Mouse (Mus musculus): ENCODE data around the gene Slc28a1. TPM values are rescaled to one million over a fixed set of nuclear protein-coding genes. Genes with fewer than 3 reads are reported as not detected.
"Not testable (repeated sequence)": the region's sequence is repeated elsewhere in the genome, so short reads cannot be mapped to it uniquely, and the experiment has no call there.

The Slc28a1 gene
- polyA plus RNA-seq, 1 experiment, result 0.17 TPM

GRCm38 (mm10) chr7:81137292-81137691, 22.7 kb downstream of the Slc28a1 start:
- DNase-seq, result no peak
- TF ChIP-seq CTCF (IDR thresholded peaks at IDR 0.05; ENCODE audit: insufficient read depth, low read length) (no peak), POLR2A (IDR thresholded peaks at IDR 0.05; ENCODE audit: borderline replicate concordance, extremely low read depth, low read depth, low read length) (no peak)
- Histone ChIP-seq H3K4me3 (replicated peaks; ENCODE audit: extremely low read depth, low read depth, low read length) (no peak overlapping the region), H3K4me1 (ENCODE audit: control insufficient read depth, insufficient read depth, low read length) (no peaks in the 10 kb centered on the region)
- 90% methylated on average over 5 of the region's 5 CpGs for WGBS

DNA sequence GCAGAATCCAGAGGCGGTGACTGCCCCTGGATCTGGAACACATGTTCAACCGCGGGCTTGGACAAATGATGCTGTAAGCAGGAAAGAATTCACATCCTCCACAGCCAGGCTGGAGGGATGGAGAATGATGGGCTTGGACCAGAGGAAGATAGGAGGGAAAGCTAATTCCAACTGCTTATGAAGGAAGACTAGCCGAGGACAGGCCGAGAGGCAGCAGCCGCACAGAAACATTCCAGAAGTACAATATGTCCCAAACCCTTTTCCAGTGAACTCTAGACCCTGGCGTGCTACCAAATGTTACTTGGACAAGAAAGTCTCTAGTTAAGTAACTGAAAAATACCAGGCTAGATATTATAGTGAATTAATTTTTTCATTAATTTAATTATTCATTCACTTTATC, 24.5 kb downstream of the Slc28a1 start:
- Histone ChIP-seq H3K4me1 (ENCODE audit: control insufficient read depth, insufficient read depth, low read length) (no peaks in the 10 kb centered on the region), H3K4me3 (replicated peaks; ENCODE audit: extremely low read depth, low read depth, low read length) (no peak overlapping the region)
- WGBS, result 69% methylated on average over 7 of the region's 7 CpGs
- no peak for TF ChIP-seq POLR2A (IDR thresholded peaks at IDR 0.05; ENCODE audit: borderline replicate concordance, extremely low read depth, low read depth, low read length)
- TF ChIP-seq CTCF (IDR thresholded peaks at IDR 0.05; ENCODE audit: insufficient read depth, low read length), result no peak
- no peak for DNase-seq

DNA sequence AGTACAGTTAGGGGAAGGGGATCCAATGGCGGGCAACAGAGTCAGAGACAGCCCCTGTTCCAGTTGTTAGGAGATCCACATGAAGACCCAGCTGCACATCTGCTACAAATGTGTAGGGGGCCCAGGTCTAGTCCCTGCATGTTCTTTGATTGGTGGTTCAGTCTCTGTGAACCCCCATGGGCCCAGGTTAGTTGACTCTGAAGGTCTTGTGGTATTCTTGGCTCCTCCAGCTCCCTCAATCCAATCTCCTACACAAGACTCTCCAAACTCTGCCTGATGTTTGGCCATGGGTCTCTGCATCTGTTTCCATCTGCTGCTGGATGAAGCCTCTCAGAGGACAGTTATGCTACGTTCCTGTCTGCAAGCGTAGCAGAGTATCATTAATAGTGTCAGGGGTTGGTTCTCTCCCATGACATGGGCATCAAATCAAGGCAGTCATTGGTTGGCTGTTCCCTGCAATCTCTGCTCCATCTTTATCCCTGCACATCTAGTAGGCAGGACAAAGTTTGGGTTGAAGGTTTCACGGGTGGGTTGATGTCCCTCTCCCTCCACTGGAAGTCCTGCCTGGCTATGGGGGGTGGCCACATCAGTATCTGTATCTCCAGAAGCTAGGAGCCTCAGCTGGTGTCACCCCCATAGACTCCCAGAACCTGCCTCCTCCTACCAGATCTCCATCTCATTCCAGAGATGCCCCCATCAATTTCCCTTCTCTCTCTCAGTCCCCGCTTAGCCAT, 25.2 kb downstream of the Slc28a1 start:
- H3K4me1 ChIP-seq (ENCODE audit: control insufficient read depth, insufficient read depth, low read length), result no peaks in the 10 kb centered on the region
- 80% methylated on average over 5 of the region's 5 CpGs for WGBS
- no peak for DNase-seq
- TF ChIP-seq CTCF (IDR thresholded peaks at IDR 0.05; ENCODE audit: insufficient read depth, low read length) (no peak), POLR2A (IDR thresholded peaks at IDR 0.05; ENCODE audit: borderline replicate concordance, extremely low read depth, low read depth, low read length) (no peak)
- H3K4me3 ChIP-seq (replicated peaks; ENCODE audit: extremely low read depth, low read depth, low read length), result no peak overlapping the region

- TF ChIP-seq CTCF (IDR thresholded peaks at IDR 0.05; ENCODE audit: insufficient read depth, low read length), result no peak
- no peak overlapping the region for H3K4me3 ChIP-seq (replicated peaks; ENCODE audit: extremely low read depth, low read depth, low read length)
- 82% methylated on average over 1 of the region's 1 CpGs for WGBS
- H3K4me1 ChIP-seq (ENCODE audit: control insufficient read depth, insufficient read depth, low read length), result no peaks in the 10 kb centered on the region
- DNase-seq, result no peak
Observed at GRCm38 (mm10) chr7:81141541-81141940, 26.9 kb downstream of the Slc28a1 start.

DNA sequence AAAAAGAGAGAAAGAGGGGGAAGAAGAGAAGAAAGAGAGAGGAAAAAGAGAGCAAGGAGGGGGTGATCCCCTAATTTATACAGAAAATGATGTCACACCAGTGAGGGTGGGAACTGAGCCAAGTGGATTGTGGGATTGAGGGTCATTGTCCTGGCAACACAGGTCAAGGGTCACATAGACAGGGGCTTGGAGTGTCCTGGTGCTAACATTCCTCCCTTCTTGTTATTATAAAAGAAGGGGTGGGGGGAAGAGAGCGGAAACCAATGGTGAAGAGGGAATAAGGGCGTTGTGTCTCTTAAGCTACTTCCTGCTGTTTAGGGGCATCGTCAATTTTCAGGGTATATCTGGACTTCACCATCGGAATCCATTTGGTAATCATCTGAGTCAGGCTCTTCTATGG, 28.5 kb downstream of the Slc28a1 start:
- H3K4me3 ChIP-seq (replicated peaks; ENCODE audit: extremely low read depth, low read depth, low read length); H3K4me1 ChIP-seq (ENCODE audit: control insufficient read depth, insufficient read depth, low read length); DNase-seq: not testable (repeated sequence)
- 47% methylated on average over 4 of the region's 4 CpGs for WGBS

- no peak for TF ChIP-seq POLR2A (IDR thresholded peaks at IDR 0.05; ENCODE audit: borderline replicate concordance, extremely low read depth, low read depth, low read length)
- no peak for TF ChIP-seq CTCF (IDR thresholded peaks at IDR 0.05; ENCODE audit: insufficient read depth, low read length)
- 79% methylated on average over 11 of the region's 11 CpGs for WGBS
- Histone ChIP-seq H3K4me1 (ENCODE audit: control insufficient read depth, insufficient read depth, low read length) (no peaks in the 10 kb centered on the region), H3K4me3 (replicated peaks; ENCODE audit: extremely low read depth, low read depth, low read length) (no peak overlapping the region)
- no peak for DNase-seq
Observed at GRCm38 (mm10) chr7:81149759-81150158, 35.2 kb downstream of the Slc28a1 start.

DNA sequence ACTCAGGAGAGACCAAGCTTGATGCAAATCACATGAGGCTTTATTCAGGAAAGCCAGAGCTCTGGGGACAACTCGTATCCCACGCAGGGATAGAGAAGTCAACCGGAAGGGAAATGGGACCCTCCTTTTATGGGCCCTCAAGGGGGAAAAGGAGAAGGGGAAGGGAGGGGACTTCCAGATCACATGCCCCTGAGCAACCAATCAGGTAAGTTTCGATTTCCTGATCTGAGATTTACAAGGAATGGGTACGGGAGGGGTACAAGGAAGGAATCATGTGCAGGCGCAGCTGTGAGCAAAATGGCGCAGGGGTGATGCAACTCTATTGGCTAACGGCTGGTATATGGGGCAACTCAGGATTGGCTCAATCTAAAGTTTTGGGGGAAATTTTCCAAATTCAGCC, 36.6 kb downstream of the Slc28a1 start:
- no peak for TF ChIP-seq POLR2A (IDR thresholded peaks at IDR 0.05; ENCODE audit: borderline replicate concordance, extremely low read depth, low read depth, low read length)
- no peak for TF ChIP-seq CTCF (IDR thresholded peaks at IDR 0.05; ENCODE audit: insufficient read depth, low read length)
- Histone ChIP-seq H3K4me1 (ENCODE audit: control insufficient read depth, insufficient read depth, low read length) (no peaks in the 10 kb centered on the region), H3K4me3 (replicated peaks; ENCODE audit: extremely low read depth, low read depth, low read length) (no peak overlapping the region)
- DNase-seq, result no peak
- WGBS, result 94% methylated on average over 8 of the region's 8 CpGs

- no peak for DNase-seq
- TF ChIP-seq POLR2A (IDR thresholded peaks at IDR 0.05; ENCODE audit: borderline replicate concordance, extremely low read depth, low read depth, low read length), result no peak
- TF ChIP-seq CTCF (IDR thresholded peaks at IDR 0.05; ENCODE audit: insufficient read depth, low read length), result no peak
- no peaks in the 10 kb centered on the region for H3K4me1 ChIP-seq (ENCODE audit: control insufficient read depth, insufficient read depth, low read length)
- WGBS, result 96% methylated on average over 10 of the region's 10 CpGs
- no peak overlapping the region for H3K4me3 ChIP-seq (replicated peaks; ENCODE audit: extremely low read depth, low read depth, low read length)
Observed at GRCm38 (mm10) chr7:81152306-81152705, 37.7 kb downstream of the Slc28a1 start.

- no peak for DNase-seq
- Histone ChIP-seq H3K4me3 (replicated peaks; ENCODE audit: extremely low read depth, low read depth, low read length) (no peak overlapping the region), H3K4me1 (ENCODE audit: control insufficient read depth, insufficient read depth, low read length) (no peaks in the 10 kb centered on the region)
- TF ChIP-seq POLR2A (IDR thresholded peaks at IDR 0.05; ENCODE audit: borderline replicate concordance, extremely low read depth, low read depth, low read length) (no peak), CTCF (IDR thresholded peaks at IDR 0.05; ENCODE audit: insufficient read depth, low read length) (no peak)
- WGBS, result 76% methylated on average over 7 of the region's 7 CpGs
Observed at GRCm38 (mm10) chr7:81152826-81153225, 38.2 kb downstream of the Slc28a1 start.

DNA sequence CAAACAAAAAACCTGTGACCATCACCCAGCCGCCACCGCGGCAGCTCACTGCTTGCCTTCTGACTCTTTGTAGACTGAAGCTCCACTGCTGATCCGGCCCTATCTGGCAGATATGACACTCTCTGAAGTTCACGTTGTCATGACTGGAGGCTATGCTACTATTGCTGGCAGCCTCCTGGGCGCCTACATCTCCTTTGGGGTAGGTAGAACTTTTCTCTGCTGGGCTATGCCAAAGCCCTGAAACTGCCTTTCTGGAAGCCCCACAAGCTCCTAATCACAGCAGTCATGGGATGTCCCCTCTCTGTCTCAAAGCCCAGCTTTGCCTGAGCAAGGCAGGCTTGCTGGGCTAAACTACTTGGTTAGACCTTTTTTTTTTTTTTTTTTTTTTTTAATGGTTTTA, 38.7 kb downstream of the Slc28a1 start:
- no peak for DNase-seq
- whole genome bisulfite sequencing, result 76% methylated on average over 6 of the region's 6 CpGs
- TF ChIP-seq POLR2A (IDR thresholded peaks at IDR 0.05; ENCODE audit: borderline replicate concordance, extremely low read depth, low read depth, low read length), result no peak
- no peak for TF ChIP-seq CTCF (IDR thresholded peaks at IDR 0.05; ENCODE audit: insufficient read depth, low read length)

DNA sequence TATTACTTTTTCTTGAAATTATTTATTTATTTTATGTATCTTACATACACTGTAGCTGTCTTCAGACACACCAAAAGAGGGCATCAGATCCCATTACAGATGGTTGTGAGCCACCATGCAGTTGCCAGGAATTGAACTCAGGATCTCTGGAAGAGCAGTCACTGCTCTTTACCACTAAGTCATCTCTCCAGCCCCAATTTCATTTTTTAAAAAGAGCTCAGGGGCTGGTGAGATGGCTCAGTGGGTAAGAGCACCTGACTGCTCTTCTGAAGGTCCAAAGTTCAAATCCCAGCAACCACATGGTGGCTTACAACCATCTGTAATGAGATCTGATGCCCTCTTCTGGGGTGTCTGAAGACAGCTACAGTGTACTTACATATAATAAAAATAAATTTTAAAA, 39.6 kb downstream of the Slc28a1 start:
- H3K4me1 ChIP-seq (ENCODE audit: control insufficient read depth, insufficient read depth, low read length); H3K4me3 ChIP-seq (replicated peaks; ENCODE audit: extremely low read depth, low read depth, low read length); DNase-seq: not testable (repeated sequence)

More for the DNA sequence above, 38.7 kb downstream of the Slc28a1 start:
- Histone ChIP-seq H3K4me1 (ENCODE audit: control insufficient read depth, insufficient read depth, low read length) (no peaks in the 10 kb centered on the region), H3K4me3 (replicated peaks; ENCODE audit: extremely low read depth, low read depth, low read length) (no peak overlapping the region)
